Mouse (Mus musculus) monocyte, adult 2 months (primary cell): ENCODE results near the gene Gm44805.

Experiments used
- DNase-seq, 2 experiments: peaks; one replicate each; pipeline ENCODE4 v3.0.0; 2022; ENCODE audit warnings: low spot score in 2 of 2, low read depth in 1 of 2

Gm44805 gene

DNA sequence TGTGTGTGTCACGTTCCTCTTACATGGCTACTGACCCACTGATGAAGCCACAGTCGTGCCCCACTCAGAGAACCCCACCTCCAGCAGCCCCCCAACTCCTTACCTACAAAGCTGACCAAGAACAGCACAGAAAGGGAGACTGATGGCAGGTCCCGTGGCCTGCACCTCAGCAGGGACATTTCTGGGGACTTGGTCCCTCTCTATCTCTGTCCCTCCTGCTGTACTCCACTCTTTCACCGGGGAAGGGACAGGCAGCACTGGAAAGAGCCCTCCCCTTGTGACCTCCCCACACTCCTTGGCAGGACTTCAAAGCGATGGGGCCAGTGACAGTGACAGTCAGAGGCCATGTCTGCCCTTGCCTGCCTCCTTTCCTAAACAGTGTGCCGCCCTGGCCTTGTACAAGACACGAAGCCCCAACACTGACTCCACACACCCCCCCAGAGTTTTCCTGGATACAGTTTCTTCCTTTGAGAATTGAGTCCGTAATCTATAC lies at the start of gene Gm44805, which contains the start of gene Apoc4:
Gm44805 (minus strand) TSS at position 222 of the 493 bp plus-strand sequence.
Apoc4 (minus strand) TSS at position 278 of the 493 bp plus-strand sequence.
- no peak for DNase-seq

- no peak for DNase-seq
Observed at GRCm38 (mm10) chr7:19726541-19726940, 45.3 kb upstream of the Gm44805 start.

DNA sequence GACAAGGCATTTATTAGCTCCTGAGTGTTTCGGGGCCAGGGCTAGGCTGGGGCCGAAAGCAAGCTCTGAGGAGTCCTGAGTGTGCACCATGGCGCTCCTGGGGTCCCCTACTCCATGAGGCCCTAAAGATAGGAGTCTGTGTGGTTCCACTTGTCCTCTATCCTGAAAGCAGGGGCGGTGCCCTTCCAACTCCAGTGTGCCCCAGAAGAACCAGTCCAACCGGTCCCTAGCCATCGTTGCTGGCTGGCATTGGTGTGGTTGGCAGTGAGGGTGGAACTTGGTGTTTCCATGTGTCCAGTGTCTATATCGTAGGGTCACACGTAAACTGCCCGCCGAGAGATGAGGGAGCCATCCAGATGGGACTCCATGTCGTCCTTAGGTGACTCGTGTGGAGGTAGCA lies 42.9 kb upstream of the Gm44805 start:
- no peak for DNase-seq

GRCm38 (mm10) chr7:19722754-19723195 lies 41.6 kb upstream of the Gm44805 start:
- no peak for DNase-seq

DNA sequence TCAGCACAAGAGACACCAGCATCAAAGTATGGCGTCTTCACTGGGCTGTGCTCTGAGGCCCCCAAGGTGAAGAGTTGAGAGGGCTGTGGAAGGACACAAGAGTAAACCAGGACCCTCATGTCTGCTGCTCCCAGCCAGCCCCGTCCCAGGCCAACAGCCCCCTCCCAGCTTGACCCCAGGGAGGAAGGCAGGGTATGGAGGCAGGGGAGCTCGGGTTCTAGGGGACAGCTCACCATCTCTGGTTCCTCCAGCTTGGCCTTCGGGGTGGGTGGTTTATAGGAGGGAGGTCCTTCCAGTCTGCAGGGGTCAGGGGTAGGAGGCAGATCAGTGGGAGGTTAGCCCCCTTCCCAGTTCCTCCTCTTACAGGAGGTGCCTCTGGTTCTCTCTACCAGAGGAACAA lies 38.0 kb upstream of the Gm44805 start:
- DNase-seq = no peak

DNA sequence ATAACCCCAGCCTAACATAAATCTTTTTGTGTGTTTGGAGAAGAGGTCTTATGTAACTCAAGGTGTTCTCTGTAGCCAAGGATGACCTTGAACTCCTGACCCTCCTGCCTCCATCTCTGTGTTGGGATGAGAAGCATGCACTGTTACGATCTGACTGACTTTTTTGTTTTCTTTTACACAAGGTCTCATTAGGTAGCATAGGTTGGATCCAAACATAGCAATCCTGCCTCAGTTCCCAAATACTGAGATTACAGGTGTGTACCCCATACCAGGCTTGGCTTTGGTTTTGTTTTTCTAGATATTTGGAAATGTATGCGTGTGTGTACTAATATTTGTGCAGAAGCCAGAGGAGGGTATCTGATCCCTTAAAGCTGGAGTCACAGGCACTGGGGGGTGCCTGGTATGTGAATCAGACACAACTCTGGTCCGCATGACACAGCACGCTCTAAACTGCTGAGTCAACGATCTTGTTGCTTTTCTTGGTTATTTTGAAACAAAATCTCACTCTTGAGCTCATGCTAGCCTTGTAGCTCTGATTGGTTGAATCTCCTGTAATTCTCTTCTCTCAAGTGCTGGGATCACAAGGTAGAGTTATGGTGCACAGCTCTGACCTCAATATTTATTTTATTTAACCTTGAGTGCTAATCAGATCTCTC lies 37.2 kb upstream of the Gm44805 start:
- DNase-seq = no peak

DNA sequence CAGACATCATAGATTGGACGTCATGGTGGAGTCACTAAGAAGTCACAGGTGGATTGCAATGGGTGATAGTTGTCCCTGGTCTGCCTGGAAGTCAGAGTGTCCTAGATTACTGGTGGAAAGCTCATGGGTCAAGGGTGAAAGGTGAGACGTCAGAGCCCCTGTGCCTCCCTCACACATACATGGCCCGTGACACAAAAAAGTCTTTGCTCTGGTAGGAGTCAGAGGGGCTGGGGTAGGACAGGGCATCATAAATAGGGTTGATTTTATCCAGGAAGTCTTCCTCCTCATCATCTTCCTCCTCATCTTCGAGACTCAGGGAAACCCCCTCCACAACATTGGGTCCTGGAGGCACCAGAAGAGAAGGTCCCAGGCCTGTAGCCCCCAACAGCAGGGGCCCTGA lies 36.1 kb upstream of the Gm44805 start:
- DNase-seq = no peak

- no peak for DNase-seq
Observed at GRCm38 (mm10) chr7:19716822-19717221, 35.6 kb upstream of the Gm44805 start.

DNA sequence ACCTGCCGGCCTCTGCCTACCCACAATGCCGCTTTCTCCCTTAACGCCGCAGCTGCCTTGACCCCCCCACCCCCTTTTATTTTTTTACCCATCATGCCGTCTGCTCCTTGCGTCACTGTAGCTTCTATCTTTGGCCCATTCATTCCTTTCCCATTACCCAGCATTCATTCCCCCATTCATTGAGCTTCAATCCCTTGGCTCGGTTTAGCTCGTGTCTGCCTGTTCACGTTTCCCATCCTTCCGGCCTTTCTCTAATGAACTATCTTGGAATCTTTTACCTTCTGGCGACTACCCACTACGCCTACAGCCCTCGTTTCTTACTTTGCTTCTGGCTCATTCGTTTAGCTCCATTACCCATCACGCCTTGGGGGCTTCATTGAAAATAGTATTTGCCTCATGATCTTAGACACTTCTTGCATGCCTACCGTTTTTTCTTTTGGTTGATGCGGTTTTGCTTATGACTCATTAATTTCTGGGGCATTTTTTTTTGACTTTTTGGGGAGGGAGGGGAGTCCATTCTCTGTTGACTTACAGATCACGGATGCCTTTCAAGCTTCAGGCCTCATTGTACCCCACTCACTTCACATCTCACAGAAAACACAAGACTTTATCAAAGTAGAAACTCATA lies 34.9 kb upstream of the Gm44805 start:
- DNase-seq = no peak

GRCm38 (mm10) chr7:19715239-19716054 lies 34.2 kb upstream of the Gm44805 start, which contains the start of gene Tomm40:
Gene Tomm40, minus strand, starts transcription at chr7:19715438.
- DNase-seq = peak; percentile 99 to 100

DNA sequence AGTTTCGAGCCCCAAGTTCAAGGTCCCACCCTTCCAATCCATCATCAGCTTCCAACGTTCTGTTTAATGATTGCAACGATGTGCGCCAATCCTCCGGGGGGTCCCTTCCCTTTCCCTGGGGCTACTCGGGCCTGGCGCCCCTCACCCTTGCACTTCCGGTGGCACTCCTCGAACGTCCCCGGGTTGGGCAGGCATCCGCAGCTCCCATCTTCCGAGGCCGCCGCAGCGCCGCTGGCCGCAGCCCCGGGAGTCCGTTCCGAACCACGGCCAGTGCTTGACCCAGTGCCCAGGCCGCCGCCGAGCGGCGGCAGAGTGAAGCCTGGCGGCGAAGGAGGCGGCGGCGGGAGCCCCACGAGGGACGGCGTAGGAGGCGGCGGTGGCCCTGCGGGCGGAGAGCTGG lies 33.6 kb upstream of the Gm44805 start:
- no peak for DNase-seq

DNA sequence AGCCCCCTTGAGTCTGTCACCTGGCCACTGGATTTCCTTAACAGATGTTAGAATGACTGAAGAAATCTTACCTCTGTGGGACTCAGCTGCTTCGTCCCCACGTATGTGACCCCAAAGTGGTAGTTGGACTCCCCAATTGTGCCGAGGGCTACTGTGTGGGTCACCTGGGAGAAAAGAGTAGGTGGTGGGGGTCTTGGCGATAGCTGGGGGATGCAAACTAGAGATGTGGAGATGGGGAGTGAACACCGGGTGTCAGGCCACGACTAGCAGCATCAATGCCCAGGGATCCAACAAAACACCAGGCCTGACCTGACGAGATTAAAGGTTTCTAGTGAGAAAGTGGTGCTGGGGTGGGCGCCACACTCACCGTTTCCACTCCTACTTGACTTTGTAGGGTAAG lies 32.4 kb upstream of the Gm44805 start:
- DNase-seq = no peak

- DNase-seq = no peak
Observed at GRCm38 (mm10) chr7:19713196-19713595, 32.0 kb upstream of the Gm44805 start.

DNA sequence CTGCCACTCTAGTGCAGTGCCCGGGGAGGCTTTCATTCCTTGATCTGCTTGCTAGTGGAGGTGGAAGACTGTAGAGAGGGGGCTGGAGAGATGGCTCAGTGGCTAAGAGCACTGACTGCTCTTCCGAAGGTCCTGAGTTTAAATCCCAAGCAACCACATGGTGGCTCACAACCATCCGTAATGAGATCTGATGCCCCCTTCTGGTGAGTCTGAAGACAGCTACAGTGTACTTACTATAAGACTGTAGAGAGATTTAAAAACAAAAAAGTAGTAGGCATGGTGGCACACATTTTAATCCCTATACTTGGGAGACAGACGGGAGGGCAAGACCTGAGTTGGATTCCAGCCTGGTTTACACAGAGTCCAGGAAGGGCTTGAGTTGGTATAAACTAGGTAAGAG lies 31.2 kb upstream of the Gm44805 start:
- DNase-seq = no peak

DNA sequence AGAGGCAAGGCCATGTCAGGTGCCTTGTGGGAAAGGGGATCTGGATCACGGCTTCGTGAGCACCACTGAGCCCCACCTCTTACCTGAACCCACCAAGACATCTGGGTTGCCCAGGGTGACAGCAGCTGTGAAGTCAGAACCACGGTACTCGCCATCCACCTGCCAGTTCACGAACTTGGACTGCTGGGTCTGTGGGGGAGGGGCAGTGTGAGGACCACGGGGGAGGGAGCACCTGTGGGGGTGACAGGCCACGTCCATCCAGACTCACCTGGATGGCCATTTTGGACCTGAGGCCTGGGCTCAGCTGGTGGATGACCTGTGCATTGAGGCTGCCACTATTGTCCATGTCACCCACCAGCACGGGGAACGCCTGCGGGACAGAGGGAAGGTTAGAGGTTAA lies 29.4 kb upstream of the Gm44805 start:
- DNase-seq = no peak

DNA sequence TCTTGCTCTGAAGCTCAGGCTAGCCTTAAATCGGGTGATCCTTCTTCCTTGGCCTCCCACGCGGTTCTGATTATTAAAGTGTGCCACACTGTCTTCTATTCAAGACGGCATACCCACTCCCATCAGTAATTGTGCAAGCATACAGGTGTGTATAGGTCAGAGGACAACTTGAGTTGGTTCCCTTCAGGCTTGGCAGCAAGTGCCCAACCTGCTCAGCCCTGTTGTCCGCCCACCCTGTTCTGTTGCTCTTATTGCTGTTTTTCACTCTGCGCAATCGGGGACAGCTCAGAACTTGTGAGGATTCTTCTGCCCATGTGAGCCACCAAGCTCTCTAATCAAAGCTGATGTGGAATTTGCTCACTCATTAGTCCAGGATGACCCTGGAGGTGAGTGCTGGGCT lies 24.0 kb upstream of the Gm44805 start:
- DNase-seq = no peak

GRCm38 (mm10) chr7:19704475-19704874 lies 23.3 kb upstream of the Gm44805 start:
- no peak for DNase-seq

DNA sequence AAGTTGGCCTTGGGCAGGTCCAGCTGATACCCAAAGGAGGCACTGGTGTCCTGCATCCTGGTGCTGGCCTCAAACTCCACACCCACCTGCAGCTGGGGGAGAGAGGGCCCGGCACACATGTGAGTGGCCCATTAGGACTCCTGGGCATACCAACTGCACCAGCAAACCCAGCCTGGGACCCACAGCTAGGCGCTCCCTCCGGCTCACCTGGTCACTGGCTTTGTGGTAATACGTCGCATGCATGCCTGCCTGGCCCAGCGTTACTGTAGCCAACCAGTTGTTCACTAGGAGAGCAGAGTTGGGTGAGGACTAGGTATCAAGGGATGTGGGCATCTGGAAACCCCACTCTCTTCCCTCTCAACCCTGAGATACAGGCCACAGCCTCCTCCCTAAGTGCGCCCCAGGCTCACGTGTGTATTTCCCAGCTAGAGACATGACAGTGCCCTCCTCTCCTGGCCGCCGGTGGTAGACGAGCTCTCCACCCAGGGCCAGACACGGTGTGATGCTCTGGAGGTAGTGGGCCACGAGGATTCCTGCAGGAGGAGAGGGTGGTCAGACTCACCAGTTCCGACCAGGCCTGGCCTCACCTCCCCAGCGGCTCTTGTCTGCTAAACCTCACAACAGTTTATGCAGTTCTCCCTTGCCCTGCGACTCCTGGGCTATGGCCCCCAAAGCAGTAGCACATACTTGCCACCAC lies 21.8 kb upstream of the Gm44805 start:
- no peak for DNase-seq

DNA sequence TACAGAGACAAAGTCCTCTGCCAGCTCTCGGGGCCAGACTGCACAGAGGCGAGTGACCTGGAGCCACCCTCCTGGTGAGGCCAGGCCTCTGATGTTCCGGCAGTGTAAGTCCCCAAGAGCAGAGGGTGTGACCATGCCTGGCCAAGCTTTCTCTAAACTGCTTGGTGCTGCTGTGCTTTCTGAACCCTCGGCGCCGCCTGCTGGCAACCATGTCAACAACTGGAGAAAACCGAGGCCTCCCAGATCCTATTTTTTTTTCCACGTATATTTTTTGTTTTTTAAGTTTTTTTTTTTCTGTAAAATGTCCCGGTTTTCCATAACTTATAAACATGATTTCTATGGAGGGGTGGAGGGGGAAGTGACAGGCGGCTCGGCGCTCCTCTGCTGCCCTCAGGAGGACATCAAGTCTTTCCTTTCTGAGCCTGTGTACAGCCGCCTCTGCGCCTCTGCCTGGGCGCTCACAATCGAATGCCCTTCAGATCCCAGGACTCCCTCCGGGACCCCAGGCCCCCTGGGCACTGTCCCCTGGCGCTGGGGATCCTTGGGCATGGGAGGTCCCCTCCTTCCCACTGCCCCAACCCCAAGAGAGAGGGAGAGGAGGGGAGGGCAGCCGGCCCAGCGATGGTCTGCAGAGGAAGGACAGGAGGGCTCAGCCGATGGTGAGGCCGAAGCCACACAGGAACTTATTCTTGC lies 20.0 kb upstream of the Gm44805 start:
- DNase-seq = peak in 1 of 2 experiments; percentile 38

DNA sequence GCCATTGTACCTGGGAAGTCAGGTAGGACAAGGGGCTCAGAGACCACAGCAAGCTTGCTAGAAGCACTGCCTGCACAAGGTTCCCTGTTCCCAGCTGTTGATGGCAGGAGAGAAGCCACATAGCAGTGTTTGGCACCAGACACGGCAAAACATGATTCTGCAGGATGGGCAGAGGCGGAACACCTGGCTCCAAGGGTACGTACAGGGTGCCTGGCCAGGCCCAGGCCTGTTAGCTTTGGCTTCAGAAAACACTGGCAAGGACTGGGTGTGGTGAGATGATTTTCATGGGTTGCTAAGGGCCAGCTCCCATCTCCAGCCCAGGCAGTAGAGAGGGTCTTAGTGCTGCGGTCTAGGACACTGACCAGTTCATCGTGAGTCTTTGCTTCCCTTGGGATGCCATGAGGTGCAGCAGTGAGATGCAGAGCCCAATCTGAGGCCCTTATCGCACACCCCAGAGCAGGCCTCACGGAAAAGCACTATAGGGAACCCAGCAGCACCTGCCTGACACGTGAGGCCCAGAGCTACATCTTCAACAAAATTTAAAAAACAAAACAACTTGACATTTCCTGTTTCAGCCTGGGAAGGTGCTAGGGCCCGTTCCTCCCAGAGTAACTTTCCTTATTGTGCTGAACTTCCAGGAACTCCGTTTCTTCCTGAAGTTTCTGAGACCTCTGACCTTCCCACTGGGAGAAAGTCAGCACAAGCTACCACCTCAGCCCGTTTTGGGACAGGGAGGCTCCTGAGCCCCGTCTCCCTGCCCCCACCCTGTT lies 19.3 kb upstream of the Gm44805 start:
- no peak for DNase-seq
